Mouse (Mus musculus): Measurements from ENCODE around the gene Cd24a.

Cd24a gene

DNA sequence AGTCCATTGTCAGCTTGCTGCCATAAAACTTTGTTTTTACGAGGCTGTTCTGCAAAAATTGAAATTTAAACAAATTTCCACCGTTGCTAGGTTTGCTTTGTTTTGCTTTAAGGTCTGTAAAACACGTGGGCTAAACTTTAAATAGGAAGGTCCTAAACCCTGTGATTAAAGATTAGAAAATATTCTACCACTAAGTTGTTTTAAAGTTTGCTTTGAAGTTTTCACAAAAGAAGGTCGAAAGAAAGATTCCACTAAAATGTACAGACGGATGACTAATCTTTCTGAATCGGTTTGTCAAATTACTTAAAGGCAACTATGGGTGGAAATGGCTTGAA lies at the start of gene Cd24a:
Gene Cd24a, plus strand, starts transcription at position 288 of the 335 bp plus-strand sequence.
- no peak for DNase-seq

DNA sequence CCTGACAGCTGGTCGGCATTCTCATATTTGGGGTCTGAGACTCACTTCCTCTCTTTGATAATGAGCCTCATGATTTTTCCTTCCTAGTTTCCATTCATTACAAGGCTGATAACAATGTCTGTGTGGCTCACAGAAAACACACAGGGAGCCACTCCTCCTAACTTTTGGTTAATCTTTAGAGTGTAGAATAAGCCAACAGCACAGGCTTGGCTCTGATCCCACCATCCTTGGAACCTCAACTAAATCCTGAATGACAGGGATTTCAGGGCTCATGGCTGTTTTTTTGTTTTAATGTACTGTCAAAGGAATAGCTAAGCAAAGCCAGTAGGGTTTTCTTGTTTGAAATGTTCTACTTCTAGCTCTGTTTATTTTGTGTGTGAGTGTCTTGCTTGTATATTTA lies 43.7 kb upstream of the Cd24a start:
- DNase-seq: no peak

DNA sequence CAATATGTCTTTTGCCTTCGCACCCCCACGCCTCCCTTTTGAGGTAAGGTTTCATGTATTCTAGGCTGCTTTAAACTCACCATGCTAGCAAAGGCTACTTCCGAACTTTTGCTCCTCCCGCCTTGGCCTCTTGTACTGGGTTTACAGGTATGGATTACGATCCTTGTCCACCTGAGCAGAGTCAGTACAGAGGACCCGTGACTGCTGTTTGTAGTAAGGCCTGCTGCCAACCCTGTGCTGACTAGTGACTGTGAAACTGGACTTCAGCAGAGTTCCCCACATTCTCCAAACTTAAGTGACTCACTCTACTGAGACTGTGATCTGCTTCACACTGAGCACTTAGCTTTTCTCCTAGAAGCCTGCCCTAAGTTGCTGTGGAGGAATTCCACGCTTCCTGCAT lies 40.4 kb upstream of the Cd24a start:
- no peak for DNase-seq

DNA sequence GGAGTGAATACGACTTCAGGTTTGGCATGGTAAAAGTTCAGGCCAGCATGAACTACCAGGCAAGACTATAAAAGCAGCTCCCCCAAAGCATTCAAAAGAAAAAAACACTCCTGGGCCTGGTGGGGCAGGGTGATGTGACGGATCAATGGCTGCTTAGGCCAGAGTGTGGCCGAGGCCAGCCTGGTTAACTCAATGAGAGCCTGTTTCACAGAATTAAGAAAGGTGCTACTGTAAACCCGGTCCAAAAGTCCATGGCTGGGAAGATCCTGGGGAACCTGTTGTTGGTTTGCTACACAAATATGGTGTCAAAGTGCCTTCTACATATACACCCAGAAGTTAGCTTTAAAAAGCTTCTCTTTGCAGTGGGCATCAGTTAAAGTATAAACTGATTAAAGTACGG lies 39.3 kb upstream of the Cd24a start:
- DNase-seq: no peak

DNA sequence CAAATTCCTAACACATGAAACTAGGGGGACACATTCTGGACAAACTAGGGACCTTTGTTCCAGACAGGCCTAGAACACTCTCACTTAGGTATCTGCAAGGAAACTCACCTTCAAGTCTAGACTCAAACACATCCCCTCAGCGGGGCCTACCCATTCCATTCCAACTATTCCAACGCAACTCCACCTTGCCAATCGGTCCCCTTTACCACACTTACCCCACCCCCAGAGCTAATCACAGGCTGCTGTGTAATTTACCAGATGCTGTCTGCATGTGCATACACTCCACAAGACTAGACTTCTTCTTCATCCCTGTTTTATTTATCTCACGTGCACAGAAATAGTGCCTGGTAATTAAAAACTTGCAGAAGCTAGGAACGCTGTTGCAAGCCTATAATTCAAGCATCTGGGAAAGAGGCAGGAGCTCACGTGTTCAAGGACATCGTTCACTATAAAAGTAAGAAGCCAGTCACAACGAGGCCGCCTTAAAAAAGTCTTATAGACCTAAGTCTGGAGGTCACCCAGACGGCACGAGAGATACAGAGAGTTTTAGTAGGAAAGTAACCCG lies 38.3 kb upstream of the Cd24a start:
- no peak for DNase-seq

DNA sequence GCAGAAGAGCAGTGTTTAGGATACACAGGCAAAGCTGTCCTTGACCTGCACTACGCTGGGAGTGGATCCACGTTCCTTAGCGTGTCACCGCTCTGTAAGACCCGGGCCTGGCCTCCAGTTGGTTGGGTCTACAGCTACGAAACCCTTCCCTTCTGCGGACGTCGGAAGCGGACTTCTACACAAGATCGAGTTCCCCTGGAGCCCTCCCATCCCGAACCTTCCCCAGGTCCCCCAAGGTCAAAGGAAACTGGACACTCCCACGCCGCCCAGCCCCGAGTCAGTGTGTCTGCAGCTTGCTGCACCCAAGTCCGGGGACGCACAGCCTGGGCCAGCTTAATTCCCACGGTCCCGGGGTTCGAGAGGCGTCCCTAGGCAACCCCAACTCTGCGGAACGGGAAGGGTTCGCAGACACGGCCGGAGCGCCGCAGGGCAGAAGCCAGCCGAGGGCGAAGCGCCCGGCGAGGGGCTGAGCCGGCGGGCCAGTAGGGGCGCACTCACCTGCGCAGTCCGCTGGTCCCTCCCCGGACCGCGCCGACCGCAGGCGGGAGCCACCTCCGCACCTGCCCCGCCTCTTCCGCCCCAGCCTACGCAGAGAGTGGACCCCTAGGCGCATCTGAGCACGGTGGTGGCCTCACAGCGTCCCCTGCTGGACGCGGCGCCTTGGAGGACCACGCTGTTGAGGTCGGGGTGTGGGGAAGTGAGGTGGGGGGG lies 37.5 kb upstream of the Cd24a start, which contains the start of gene 1700021F05Rik:
Gene 1700021F05Rik, minus strand, starts transcription at position 553 of the 711 bp plus-strand sequence.
- peak; percentile 96 for DNase-seq

DNA sequence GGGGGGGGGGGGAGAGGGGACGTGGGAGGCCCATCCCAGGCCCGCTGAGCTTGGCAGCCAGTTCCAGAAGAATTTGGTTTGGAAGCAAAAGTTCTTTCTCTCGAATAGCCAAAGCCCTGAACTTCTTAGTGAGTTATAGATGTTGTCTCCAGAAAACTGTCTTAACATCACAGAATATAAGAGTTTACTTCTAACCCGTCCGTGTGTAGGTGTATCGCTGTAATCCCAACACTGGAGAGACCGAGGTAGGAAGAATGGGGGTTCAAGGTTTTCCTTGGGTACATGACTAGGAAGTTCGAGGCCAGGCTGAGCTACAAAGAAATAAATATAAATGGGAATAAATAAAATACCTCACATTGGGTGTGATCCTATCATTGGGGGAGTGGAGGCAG lies 36.9 kb upstream of the Cd24a start:
- no peak for DNase-seq

DNA sequence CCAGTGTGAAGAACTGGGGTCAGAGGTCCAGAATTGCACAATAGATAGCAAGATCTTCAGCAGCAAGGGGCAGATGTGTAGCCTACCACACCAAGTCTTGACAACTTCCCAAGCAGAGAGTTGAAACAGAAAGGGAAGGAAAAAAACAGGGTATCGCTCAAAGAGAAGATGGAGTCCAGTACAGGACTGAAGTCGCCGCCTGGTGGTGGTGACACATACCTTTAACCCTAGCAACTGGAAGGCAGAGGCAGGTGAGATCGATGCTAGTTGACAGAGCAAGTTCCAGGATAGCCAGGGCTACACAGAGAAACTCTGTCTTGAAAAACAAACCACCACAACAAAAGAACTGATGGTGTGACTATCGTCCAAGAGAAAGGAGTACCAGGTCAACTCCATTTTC lies 28.7 kb upstream of the Cd24a start:
- DNase-seq: no peak

DNA sequence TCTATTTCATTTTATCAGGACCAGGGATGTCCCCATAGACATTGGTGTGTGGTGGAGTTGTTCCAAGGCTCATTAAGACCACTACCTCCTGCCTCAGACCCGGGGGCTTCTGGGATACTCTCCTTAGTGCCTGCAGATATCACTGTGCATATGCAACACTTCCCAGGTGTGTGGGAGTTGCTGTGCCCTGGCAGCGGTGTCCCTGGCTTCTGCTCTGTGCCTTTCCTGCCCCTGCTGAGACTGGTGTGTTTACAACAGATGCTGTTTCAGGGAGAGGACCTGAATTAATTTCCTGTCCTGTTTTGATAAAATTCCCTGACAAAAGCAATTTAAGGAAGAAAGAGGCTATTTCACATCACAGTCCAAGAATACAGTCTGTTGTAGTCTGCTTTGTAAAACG lies 27.2 kb upstream of the Cd24a start:
- DNase-seq: no peak

DNA sequence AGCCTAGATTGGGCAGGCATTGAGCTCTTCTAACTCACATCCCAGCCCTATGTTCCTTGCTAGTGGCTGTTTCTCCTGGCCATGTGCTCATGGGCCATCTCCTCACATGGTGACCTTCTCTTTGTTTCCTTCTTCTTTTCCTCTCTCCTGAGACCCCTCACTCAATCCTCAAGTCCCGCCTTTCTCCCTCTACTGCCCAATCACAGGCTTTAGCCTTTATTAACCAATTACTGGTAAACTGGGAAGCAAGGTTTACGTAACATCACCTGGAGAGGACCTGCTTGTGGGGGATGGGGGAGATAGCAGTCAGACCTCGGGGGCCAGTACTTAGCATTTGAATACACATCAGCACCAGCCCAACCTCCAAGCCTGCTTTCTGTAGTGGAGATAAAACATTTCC lies 26.7 kb upstream of the Cd24a start:
- DNase-seq: no peak

DNA sequence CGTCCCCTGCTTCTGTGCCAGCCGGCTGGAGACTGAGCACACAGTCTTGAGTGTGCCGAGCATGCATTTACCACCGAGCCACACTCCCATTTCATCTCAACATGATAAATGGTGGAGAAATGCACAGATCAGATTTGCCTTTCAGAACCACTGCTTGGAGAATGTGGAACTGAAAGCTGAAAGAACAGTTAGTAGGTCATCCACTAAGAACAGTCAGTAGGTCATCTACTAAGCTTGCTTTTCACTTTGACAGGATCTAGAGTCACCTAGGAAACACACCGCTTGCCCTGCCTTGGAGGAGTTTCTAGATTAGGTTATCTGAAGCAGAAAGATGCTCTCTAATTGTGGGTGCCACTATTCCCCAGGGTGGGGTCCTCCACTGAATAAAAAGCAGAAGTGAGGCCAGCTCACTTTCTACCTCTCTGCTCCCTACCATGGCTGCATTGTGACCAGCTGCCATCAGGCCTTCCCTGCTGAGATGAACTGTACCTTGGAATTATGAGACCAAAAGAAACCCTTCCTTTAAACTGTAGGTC lies 20.4 kb upstream of the Cd24a start:
- DNase-seq: no peak

DNA sequence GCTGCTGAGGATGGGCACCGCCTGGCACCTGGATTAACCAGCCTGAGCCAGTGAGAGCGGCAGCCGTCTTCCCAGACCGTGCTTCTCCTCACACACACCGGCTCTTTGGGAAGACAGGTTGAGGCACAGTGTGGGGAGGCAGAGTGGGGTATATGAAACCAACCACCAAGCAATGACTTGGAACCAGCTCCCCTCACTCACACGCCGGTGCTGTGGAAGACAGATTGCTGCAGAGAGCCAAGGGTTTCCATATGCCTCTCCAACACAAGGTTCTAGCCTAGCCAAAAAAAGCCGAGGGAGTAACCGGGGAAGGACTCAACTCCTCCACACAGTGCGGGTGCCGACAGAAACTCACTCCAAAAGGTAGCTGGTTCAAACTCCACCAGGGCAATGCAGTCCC lies 18.8 kb upstream of the Cd24a start:
- no peak for DNase-seq

DNA sequence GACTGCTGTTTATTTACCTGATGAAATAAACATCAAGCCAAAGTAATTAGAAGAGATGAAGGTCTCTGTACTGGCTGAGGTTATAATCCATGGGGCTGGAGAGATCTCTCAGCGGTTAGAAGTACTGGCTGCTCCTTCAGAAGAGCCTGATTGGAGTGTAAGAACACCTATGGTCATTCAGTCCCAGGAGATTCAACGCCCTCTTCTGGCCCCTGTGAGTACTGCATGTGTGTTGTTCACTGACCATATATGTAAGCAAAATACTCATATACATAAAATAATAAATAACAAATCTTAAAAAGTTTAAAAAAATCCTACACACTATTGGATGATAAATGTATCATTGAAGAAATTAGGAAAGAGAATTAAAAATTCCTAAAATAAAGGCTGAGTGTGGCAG lies 17.3 kb upstream of the Cd24a start:
- DNase-seq: no peak

DNA sequence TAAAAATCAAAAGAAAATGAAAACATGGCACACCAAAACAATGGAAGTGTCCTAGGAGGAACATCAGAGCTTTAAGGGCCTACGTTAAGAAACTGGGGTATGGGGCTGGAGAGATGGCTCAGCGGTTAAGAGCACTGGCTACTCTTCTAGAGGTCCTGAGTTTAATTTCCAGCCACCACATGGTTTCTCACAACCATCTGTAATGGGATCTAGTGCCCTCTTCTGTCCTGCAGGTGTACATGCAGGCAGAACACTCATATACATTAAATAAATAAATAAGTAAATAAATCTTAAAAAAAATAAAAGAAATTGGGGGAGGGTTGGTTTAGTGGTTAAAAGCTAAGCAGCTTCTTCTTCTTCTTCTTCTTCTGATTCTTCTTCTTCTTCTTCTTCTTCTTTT lies 16.8 kb upstream of the Cd24a start:
- DNase-seq: no peak

DNA sequence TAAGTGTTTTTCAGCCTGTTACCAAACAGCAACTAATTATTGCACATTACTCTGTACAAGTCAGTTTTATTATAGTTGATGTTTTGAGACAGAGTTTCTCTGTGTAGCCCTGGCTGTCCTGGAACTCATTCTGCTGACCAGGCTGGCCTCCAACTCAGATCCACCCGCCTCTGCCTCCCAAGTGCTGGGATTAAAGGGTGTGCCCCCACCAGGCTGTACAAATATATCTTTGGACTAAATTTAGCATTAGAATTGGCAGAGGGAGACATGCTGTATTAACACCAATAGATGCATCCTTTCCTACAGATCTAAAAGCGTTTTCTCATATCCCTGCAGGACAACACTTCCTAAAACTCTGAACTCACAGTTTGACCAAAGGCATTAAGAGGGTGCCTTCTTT lies 3.7 kb upstream of the Cd24a start:
- DNase-seq: no peak

DNA sequence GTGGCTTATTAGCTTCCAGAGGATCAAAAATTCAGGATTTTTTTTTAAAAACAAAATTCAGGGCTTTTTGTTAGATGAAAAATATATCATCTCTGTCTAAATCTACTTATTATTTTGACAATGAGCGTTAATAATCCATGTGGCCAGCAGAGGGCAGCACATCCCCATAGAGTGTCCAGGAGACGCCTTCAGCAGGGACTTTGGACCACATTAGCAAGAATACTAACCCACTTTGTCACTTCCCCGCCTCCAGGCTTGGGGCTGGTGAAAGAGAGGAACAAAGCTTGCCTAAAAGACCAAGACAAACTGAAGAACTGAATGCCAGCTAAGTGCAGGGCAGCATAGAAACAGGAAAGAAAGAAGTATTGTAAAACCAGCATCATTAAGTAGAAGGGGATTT lies 3.1 kb upstream of the Cd24a start:
- peak; percentile 47 for DNase-seq

DNA sequence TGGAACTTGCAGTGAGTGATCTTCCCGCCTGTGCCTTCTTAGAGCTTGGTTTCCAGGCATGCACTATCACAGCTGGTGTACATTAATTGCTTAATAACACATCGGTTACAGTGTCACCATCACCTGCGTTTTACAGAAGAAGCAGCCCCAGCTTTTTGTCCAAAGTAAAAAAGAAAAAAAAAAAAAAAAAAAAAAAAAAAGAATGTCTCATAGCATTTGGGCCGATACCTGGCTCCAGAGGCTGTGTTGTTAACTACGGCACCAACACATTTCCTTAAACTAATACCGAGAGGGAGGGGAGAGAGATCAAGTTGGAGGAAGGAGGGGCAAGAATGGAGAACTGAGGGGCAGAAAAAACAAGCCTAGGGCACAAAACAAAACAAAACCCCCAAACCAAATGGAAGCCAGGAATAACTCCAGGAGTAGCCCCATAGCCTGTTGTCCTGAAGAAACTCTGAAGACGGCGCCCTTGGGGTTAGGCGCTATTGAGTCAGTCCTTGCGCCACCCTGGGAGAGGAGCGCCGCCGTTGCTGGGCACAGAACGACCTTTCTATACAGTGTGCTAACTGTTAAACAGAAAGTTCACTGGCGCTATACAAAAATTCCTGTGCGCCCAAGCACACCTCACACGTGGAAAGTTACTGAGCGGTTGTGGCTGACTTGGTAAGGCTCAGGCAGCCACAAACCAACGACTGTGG lies 636 bp upstream of the Cd24a start:
- DNase-seq: no peak

DNA sequence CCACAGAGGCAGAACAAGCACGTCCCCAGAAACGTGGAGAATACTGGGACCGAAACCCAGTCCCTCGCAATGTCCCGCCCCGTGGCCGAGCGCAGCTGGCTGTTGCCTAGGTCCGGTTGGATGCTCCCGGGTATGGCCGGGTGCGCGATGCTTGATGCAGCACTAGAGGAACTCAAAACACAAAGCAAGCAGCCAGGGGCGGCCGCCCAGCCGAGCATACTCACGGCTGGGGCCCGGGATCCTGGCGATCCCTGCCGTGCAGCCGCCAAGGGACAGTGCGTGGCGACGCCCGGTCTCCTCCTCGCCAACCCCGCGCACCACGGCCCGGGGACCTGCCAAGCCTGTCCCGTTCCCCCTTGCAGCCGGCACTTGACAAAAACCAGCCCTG lies 276 bp downstream of the Cd24a start:
- no peak for DNase-seq

DNA sequence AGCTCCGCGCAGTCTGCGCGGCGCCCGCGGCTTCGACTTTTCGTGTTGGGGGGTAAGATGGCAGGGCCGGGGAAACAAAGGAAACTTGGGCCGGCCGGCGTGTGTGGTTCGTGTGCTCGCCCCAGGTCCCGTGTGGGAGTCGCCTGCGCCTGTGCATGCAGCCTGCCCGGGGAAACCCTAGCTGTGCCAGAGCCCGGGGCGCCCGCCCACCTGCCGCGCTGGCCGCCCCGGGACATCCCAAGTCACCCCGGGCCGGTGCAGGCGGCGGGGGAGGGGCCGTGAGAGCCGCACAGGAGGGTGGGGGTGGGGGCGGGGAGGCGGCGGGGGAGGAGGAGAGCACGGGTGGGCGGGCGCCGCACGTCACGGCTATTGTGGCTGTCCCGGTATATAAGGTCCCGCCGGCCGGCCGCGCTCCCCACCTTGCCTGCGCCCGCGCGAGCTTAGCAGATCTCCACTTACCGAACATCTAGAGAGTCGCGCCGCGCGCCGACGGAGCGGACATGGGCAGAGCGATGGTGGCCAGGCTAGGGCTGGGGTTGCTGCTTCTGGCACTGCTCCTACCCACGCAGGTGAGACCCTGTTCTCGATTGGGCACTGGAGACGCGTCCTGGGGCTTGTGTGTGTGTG lies 783 bp downstream of the Cd24a start:
- DNase-seq: no peak

DNA sequence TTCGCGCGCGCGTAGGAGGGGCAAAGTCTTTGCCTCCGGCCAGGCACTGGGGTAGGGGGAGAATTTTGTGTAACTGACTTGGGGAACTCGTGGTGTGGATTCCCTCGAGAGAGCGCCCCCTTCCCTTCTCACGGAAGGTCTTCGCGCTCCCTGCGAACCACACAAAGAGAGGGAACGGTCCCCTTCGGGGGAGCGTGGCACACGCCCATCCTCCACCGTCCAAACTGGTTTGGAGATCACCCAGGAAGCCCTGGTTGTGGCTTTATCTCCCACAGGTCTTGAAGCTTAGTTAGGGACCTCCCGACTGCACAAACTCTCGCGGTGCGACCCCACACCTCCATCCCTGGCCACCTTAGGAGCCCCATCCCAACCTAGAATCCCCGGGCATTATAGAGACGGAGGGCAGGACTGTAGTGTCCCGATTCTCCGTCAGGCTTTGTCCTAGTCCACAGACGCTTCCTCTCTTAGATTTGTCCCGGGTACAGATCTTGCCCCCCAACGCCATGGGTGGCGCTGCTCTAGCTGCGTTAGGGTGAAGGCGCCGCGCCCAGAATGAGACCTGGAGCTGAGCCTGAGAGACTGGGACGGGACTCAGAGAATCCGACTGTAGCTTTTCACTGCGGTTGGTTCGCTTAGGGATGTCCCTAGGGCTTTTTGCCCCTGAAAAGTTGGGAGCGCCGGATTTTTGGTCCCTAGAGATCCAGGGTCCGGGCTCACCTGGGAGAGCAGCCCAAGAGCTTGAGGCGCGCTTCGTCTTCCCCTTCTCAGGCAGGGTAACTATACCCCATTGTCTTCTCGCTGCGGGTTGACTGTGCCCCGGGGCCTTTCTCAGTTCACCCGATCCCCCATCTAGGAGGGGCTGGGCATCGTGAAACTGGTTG lies 1.5 kb downstream of the Cd24a start:
- DNase-seq: no peak

DNA sequence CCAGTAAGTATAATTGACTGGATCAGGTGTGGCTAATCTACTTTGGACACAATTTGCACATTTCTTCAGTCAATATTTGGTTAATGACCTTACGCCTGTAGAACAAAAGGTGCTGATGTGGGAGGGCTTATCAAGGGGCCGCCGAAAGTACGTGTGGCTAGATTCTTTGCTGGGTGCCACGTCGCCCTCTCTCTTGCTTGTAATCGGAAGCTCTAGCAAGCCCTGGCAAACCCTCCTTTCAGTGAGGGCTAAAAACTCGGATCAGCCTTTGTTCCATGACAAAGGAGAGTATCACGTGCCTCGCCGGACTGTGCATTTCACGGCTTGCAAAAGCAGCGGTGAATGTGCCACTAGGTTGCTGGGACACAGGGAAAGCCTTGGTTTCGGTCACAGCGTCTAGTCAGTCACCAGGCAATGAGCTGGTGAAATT lies 2.6 kb downstream of the Cd24a start:
- DNase-seq: no peak

DNA sequence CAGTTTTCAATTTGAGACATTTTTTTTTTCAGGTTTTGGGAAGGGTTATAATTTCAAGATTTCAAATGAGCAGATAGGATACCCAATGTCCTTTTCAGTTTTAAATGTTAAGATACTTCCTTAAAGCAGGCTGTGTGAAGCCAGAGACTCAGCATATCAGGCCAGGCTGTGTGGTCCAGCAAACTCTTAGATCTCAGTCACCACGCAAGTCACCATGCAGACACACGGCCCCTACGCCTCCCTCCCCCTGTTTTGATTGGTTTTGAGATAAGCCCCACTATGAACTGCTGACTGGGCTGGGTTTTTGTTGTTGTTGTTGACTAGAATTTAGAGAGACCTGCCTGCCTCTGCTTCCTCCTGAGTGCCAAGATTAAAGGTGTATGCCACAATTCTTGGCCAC lies 3.2 kb downstream of the Cd24a start:
- DNase-seq: no peak

DNA sequence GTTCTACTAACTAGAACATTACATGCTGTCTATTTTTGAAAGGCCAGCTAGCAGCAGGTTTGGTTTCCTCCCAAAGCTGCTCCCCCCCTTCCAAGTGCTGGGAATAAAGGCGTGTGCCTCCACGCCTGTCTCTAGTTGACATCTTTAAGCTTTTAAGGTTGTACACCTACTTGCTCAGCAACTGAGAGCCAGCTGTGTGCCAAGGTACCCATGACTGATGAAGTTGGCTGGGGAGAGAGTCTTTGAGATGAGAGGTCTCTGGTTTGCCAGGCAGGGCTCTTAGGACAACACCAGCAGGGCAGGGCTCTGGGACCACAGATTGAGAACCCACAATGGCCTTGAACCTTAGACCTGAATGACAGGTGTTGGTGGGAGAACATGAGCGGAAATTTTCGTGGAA lies 6.5 kb downstream of the Cd24a start:
- DNase-seq: no peak
